Mouse (Mus musculus) G1E (cell line): ENCODE results near the gene Spry1. TPM values are rescaled to one million over a fixed set of nuclear protein-coding genes. Genes with fewer than 3 reads are reported as not detected.

Experiments
- ATAC-seq: 2 replicates; pipeline ENCODE4 v1.8.0; 2016; ENCODE audit warnings: mild to moderate bottlenecking; ENCODE audit not compliant: insufficient number of reproducible peaks, poor library complexity, low FRiP score, severe bottlenecking; ENCODE audit errors: extremely low read depth
- DNase-seq: peaks from one replicate; pipeline ENCODE4 v3.0.0; 2012; ENCODE audit warnings: low spot score
- H3K27me3 ChIP-seq: 2 replicates; pipeline ENCODE4 v1.6.1; 2012; ENCODE audit warnings: mild to moderate bottlenecking, low read length, inconsistent platforms; ENCODE audit not compliant: insufficient read depth
- H3K36me3 ChIP-seq: replicated peaks from 2 replicates; pipeline ENCODE3; 2012; ENCODE audit warnings: mild to moderate bottlenecking, inconsistent platforms
- H3K4me1 ChIP-seq: 2 replicates; pipeline ENCODE4 v1.6.1; 2012; ENCODE audit warnings: low read depth, low read length, inconsistent platforms, mixed read lengths; ENCODE audit not compliant: insufficient read depth
- H3K4me3 ChIP-seq: 2 replicates; pipeline ENCODE4 v1.5.1; 2012; ENCODE audit warnings: low read depth, mild to moderate bottlenecking, inconsistent platforms, low read length, moderate library complexity, mixed read lengths
- H3K9me3 ChIP-seq: replicated peaks from 2 replicates; pipeline ENCODE4 v1.6.1; 2012; ENCODE audit warnings: inconsistent platforms
- CTCF ChIP-seq: IDR thresholded peaks from 2 replicates; pipeline ENCODE4 v1.5.1; 2012; ENCODE audit warnings: low read depth, low read length, inconsistent platforms, mixed read lengths
- GATA1 ChIP-seq: IDR thresholded peaks from 2 replicates; pipeline ENCODE4 v1.6.1; 2012; ENCODE audit warnings: borderline replicate concordance, low read length, inconsistent platforms, mixed read lengths
- GATA2 ChIP-seq: IDR thresholded peaks from 2 replicates; pipeline ENCODE4 v1.6.1; 2012; ENCODE audit warnings: low read depth, low read length, inconsistent platforms, borderline replicate concordance
- POLR2AphosphoS5 ChIP-seq: IDR thresholded peaks from 2 replicates; pipeline ENCODE4 v1.6.1; 2012; ENCODE audit warnings: low read depth, low read length, inconsistent platforms; ENCODE audit not compliant: insufficient replicate concordance
- TAL1 ChIP-seq: conservative IDR thresholded peaks from 2 replicates; pipeline ENCODE4 v1.6.1; 2012; ENCODE audit warnings: low read depth, low read length, inconsistent platforms, mixed read lengths
- polyA plus RNA-seq: library from polyadenylated mRNA; stranded (reverse); fragments of >175 nt; gene quantifications from 2 replicates; pipeline ENCODE4 v1.2.3, GENCODE M21; 2012
- total RNA-seq, 2 experiments: library from RNA; stranded (forward) in 1 of 2; stranded (reverse) in 1 of 2; fragments of 200-1000 nt in 1 of 2; fragments of >200 nt in 1 of 2; fragmentation: Nextera tagmentation in 1 of 2; gene quantifications; 2 replicates each; pipeline ENCODE4 v1.2.3; 2014 to 2017

Gene Spry1
- total and polyA plus RNA-seq, 3 experiments, result 3.9 to 28.4 (median 5.7) TPM

- H3K36me3 ChIP-seq, result no peaks in the 10 kb centered on the region
- peak overlapping the region; percentile 38; the same call in 1 of the 2 replicates for H3K4me3 ChIP-seq
- peaks cover 35% of the 10 kb centered on the region for H3K27me3 ChIP-seq
- H3K4me1 ChIP-seq, result peaks cover 52% of the 10 kb centered on the region
- ATAC-seq (no peak), DNase-seq (no peak)
- no peaks in the 10 kb centered on the region for H3K9me3 ChIP-seq
- TF ChIP-seq POLR2AphosphoS5 (no peak), GATA2 (no peak), CTCF (no peak), TAL1 (no peak), GATA1 (no peak)
These were observed 33.9 kb downstream of the Spry1 start for GRCm38 (mm10) chr3:37673513-37674261.

- DNase-seq (no peak), ATAC-seq (peak; percentile 52)
These were observed 35.3 kb downstream of the Spry1 start for GRCm38 (mm10) chr3:37675056-37675525.

GRCm38 (mm10) chr3:37676291-37676690 lies 36.5 kb downstream of the Spry1 start:
- no peaks in the 10 kb centered on the region for H3K9me3 ChIP-seq
- H3K4me1 ChIP-seq, result peaks cover 46% of the 10 kb centered on the region
- peaks cover 46% of the 10 kb centered on the region for H3K27me3 ChIP-seq
- H3K36me3 ChIP-seq, result no peaks in the 10 kb centered on the region
- DNase-seq (no peak), ATAC-seq (no peak)
- no peak overlapping the region for H3K4me3 ChIP-seq
- TF ChIP-seq GATA1 (no peak), POLR2AphosphoS5 (no peak), TAL1 (no peak), CTCF (no peak), GATA2 (no peak)

More at GRCm38 (mm10) chr3:37675056-37675525, 35.3 kb downstream of the Spry1 start:
- peaks cover 46% of the 10 kb centered on the region for H3K4me1 ChIP-seq
- H3K27me3 ChIP-seq, result peaks cover 36% of the 10 kb centered on the region
- H3K4me3 ChIP-seq, result peak overlapping the region; percentile 43; the same call in 1 of the 2 replicates
- no peaks in the 10 kb centered on the region for H3K9me3 ChIP-seq
- TF ChIP-seq GATA1 (no peak), GATA2 (no peak), POLR2AphosphoS5 (no peak), TAL1 (no peak), CTCF (no peak)
- H3K36me3 ChIP-seq, result no peaks in the 10 kb centered on the region

- no peak for TF ChIP-seq GATA1
- no peak for TF ChIP-seq CTCF
- TF ChIP-seq POLR2AphosphoS5, result no peak
- no peak for TF ChIP-seq TAL1
- no peak for TF ChIP-seq GATA2
- Histone ChIP-seq H3K9me3 (no peaks in the 10 kb centered on the region), H3K4me3 (no peak overlapping the region), H3K27me3 (peaks cover 71% of the 10 kb centered on the region), H3K36me3 (no peaks in the 10 kb centered on the region), H3K4me1 (peaks cover under 1% of the 10 kb centered on the region; the same call in 1 of the 2 replicates)
- DNase-seq, result no peak
- ATAC-seq, result no peak
These were observed 46.5 kb downstream of the Spry1 start for GRCm38 (mm10) chr3:37686219-37686618.

GRCm38 (mm10) chr3:37686751-37687150 lies 47.0 kb downstream of the Spry1 start:
- no peak overlapping the region for H3K4me3 ChIP-seq
- peaks cover 5% of the 10 kb centered on the region; the same call in 1 of the 2 replicates for H3K4me1 ChIP-seq
- no peaks in the 10 kb centered on the region for H3K36me3 ChIP-seq
- DNase-seq (no peak), ATAC-seq (no peak)
- no peak for TF ChIP-seq GATA2
- no peak for TF ChIP-seq GATA1
- no peak for TF ChIP-seq CTCF
- no peak for TF ChIP-seq TAL1
- TF ChIP-seq POLR2AphosphoS5, result no peak
- H3K9me3 ChIP-seq, result no peaks in the 10 kb centered on the region
- peaks cover 71% of the 10 kb centered on the region for H3K27me3 ChIP-seq

GRCm38 (mm10) chr3:37687158-37687980 lies 47.6 kb downstream of the Spry1 start:
- H3K4me3 ChIP-seq, result no peak overlapping the region
- DNase-seq (no peak), ATAC-seq (no peak)
- no peaks in the 10 kb centered on the region for H3K9me3 ChIP-seq
- H3K27me3 ChIP-seq, result peaks cover 65% of the 10 kb centered on the region
- peaks cover 9% of the 10 kb centered on the region for H3K4me1 ChIP-seq
- TF ChIP-seq GATA1 (no peak), CTCF (no peak), GATA2 (no peak)
- H3K36me3 ChIP-seq, result no peaks in the 10 kb centered on the region
